Mouse (Mus musculus) testis, adult 2 months (tissue): Measurements from ENCODE around the gene Vti1a. TPM values are rescaled to one million over a fixed set of nuclear protein-coding genes. Genes with fewer than 3 reads are reported as not detected.

Experiments used
- H3K27ac ChIP-seq: fragments of 200-500 bp; 2 replicates; pipeline ENCODE4 v1.5.1; 2012; ENCODE audit warnings: low read depth, low read length; ENCODE audit not compliant: control insufficient read depth, insufficient read depth
- H3K27me3 ChIP-seq: fragments of 200-500 bp; 2 replicates; pipeline ENCODE4 v1.6.1; 2012; ENCODE audit warnings: mild to moderate bottlenecking, low read length, moderate library complexity; ENCODE audit not compliant: control insufficient read depth, insufficient read depth
- H3K36me3 ChIP-seq: fragments of 200-500 bp; 2 replicates; pipeline ENCODE4 v1.6.1; 2012; ENCODE audit warnings: mild to moderate bottlenecking, low read length; ENCODE audit not compliant: control insufficient read depth, insufficient read depth
- H3K4me1 ChIP-seq: fragments of 200-500 bp; 2 replicates; pipeline ENCODE4 v1.6.1; 2012; ENCODE audit warnings: low read length; ENCODE audit not compliant: control insufficient read depth, insufficient read depth
- H3K4me3 ChIP-seq: fragments of 200-500 bp; 2 replicates; pipeline ENCODE4 v1.5.1; 2012; ENCODE audit warnings: low read depth, mild to moderate bottlenecking, low read length, moderate library complexity, mixed read lengths; ENCODE audit not compliant: control insufficient read depth
- CTCF ChIP-seq: fragments of 200-500 bp; IDR thresholded peaks from 2 replicates; pipeline ENCODE4 v1.5.1; 2012; ENCODE audit warnings: low read depth, mild to moderate bottlenecking, inconsistent platforms, low read length, moderate library complexity; ENCODE audit not compliant: control insufficient read depth, insufficient read depth, insufficient replicate concordance
- POLR2A ChIP-seq: fragments of 200-500 bp; IDR thresholded peaks from 2 replicates; pipeline ENCODE4 v1.6.1; 2012; ENCODE audit warnings: low read depth, mild to moderate bottlenecking, inconsistent platforms, low read length, moderate library complexity; ENCODE audit not compliant: control insufficient read depth
- polyA plus RNA-seq: library from polyadenylated mRNA; depleted of rRNA; stranded (reverse); fragments of >200 nt; gene quantifications from 2 replicates; pipeline ENCODE4 v1.2.3, GENCODE M21; 2012

The Vti1a gene
- polyA plus RNA-seq, 1 experiment: 4.7 TPM

- H3K27me3 ChIP-seq: no peaks in the 10 kb centered on the region
- no peaks in the 10 kb centered on the region for H3K4me1 ChIP-seq
- H3K27ac ChIP-seq: no peak overlapping the region
- no peak overlapping the region for H3K4me3 ChIP-seq
- no peaks in the 10 kb centered on the region for H3K36me3 ChIP-seq
- no peak for TF ChIP-seq POLR2A
- TF ChIP-seq CTCF: no peak
These were observed 271.7 kb downstream of the Vti1a start for GRCm38 (mm10) chr19:55587638-55588421.

GRCm38 (mm10) chr19:55588948-55589896, 273.1 kb downstream of the Vti1a start:
- H3K27me3 ChIP-seq: no peaks in the 10 kb centered on the region
- no peak overlapping the region for H3K4me3 ChIP-seq
- no peak overlapping the region for H3K27ac ChIP-seq
- H3K4me1 ChIP-seq: no peaks in the 10 kb centered on the region
- no peak for TF ChIP-seq CTCF
- TF ChIP-seq POLR2A: no peak
- no peaks in the 10 kb centered on the region for H3K36me3 ChIP-seq

- Histone ChIP-seq H3K4me1 (no peaks in the 10 kb centered on the region; the same call in 1 of the 2 replicates), H3K27me3 (no peaks in the 10 kb centered on the region), H3K36me3 (no peaks in the 10 kb centered on the region), H3K4me3 (no peak overlapping the region), H3K27ac (no peak overlapping the region)
- no peak for TF ChIP-seq POLR2A
- TF ChIP-seq CTCF: no peak
These were observed 277.0 kb downstream of the Vti1a start for GRCm38 (mm10) chr19:55592876-55593691.

GRCm38 (mm10) chr19:55593729-55594444, 277.8 kb downstream of the Vti1a start:
- H3K36me3 ChIP-seq: no peaks in the 10 kb centered on the region
- H3K4me1 ChIP-seq: no peaks in the 10 kb centered on the region; the same call in 1 of the 2 replicates
- no peak overlapping the region for H3K27ac ChIP-seq
- no peaks in the 10 kb centered on the region for H3K27me3 ChIP-seq
- TF ChIP-seq POLR2A (no peak), CTCF (no peak)
- H3K4me3 ChIP-seq: no peak overlapping the region

- TF ChIP-seq CTCF (no peak), POLR2A (no peak)
- H3K4me1 ChIP-seq: no peaks in the 10 kb centered on the region; the same call in 1 of the 2 replicates
- no peak overlapping the region for H3K27ac ChIP-seq
- H3K36me3 ChIP-seq: no peaks in the 10 kb centered on the region
- no peaks in the 10 kb centered on the region for H3K27me3 ChIP-seq
- no peak overlapping the region for H3K4me3 ChIP-seq
These were observed 278.4 kb downstream of the Vti1a start for GRCm38 (mm10) chr19:55594451-55594850.

GRCm38 (mm10) chr19:55595945-55596649, 280.0 kb downstream of the Vti1a start:
- Histone ChIP-seq H3K36me3 (no peaks in the 10 kb centered on the region), H3K4me1 (no peaks in the 10 kb centered on the region; the same call in 1 of the 2 replicates), H3K27me3 (no peaks in the 10 kb centered on the region), H3K27ac (no peak overlapping the region), H3K4me3 (no peak overlapping the region)
- TF ChIP-seq POLR2A: no peak
- TF ChIP-seq CTCF: no peak
